Mouse (Mus musculus) brown adipose tissue, adult 24 weeks (tissue): Measurements from ENCODE around the gene Ctnnbl1. TPM values are rescaled to one million over a fixed set of nuclear protein-coding genes. Genes with fewer than 3 reads are reported as not detected.

Source experiments
- H3K27ac ChIP-seq: fragments of 200-500 bp; replicated peaks from 2 replicates; pipeline ENCODE4 v1.5.1; 2012; ENCODE audit warnings: low read depth, mild to moderate bottlenecking, low read length
- H3K4me1 ChIP-seq: fragments of 200-500 bp; 2 replicates; pipeline ENCODE4 v1.6.1; 2012; ENCODE audit warnings: low read length, mixed read lengths; ENCODE audit not compliant: control insufficient read depth, insufficient read depth, insufficient read length
- H3K4me3 ChIP-seq: fragments of 200-500 bp; 2 replicates; pipeline ENCODE4 v1.5.1; 2012; ENCODE audit warnings: low read depth, mild to moderate bottlenecking, low read length, moderate library complexity; ENCODE audit not compliant: insufficient read depth
- polyA plus RNA-seq: library from polyadenylated mRNA; stranded (reverse); fragments of >200 nt; gene quantifications from 2 replicates; pipeline ENCODE4 v1.2.4, GENCODE M21; 2012; ENCODE audit not compliant: missing spikeins, insufficient read depth, insufficient read length

The Ctnnbl1 gene
- polyA plus RNA-seq, 1 experiment = 14.8 TPM

- no peak overlapping the region for H3K27ac ChIP-seq
- H3K4me1 ChIP-seq = no peaks in the 10 kb centered on the region
- no peak overlapping the region for H3K4me3 ChIP-seq
These were observed 198.4 kb downstream of the Ctnnbl1 start for GRCm38 (mm10) chr2:157935444-157936171.

- H3K4me3 ChIP-seq = no peak overlapping the region
- H3K27ac ChIP-seq = no peak overlapping the region
- no peaks in the 10 kb centered on the region for H3K4me1 ChIP-seq
These were observed 199.5 kb downstream of the Ctnnbl1 start for GRCm38 (mm10) chr2:157936676-157937075.

GRCm38 (mm10) chr2:157940586-157941185, 203.5 kb downstream of the Ctnnbl1 start:
- 0 out of 2 replicates have a peak, but pooled peaks cover 4% of the 10 kb centered on the region for H3K4me1 ChIP-seq
- no peak overlapping the region for H3K27ac ChIP-seq
- H3K4me3 ChIP-seq = no peak overlapping the region

Other genes starting within 250 kb of the Ctnnbl1 start
- gene Nnat, start 177.3 kb upstream of the Ctnnbl1 start, polyA plus RNA-seq = 143 and 188 TPM in 2 replicates
- gene Blcap, start 166.1 kb upstream of the Ctnnbl1 start, polyA plus RNA-seq = 71.0 and 74.7 TPM in 2 replicates
- not detected in 2 replicates for gene Vstm2l, start 177.3 kb downstream of the Ctnnbl1 start, polyA plus RNA-seq